Mouse (Mus musculus) frontal cortex, adult 2 months (tissue): ENCODE measurements around the gene Mbd3. TPM values are rescaled to one million over a fixed set of nuclear protein-coding genes. Genes with fewer than 3 reads are reported as not detected.

Experiments
- DNase-seq, 2 experiments: peaks; one replicate each; pipeline ENCODE4 v3.0.0; 2022; ENCODE audit warnings: low spot score in 1 of 2; ENCODE audit errors: extremely low spot score in 1 of 2
- polyA plus RNA-seq: library from polyadenylated mRNA; depleted of rRNA; stranded (reverse); fragments of >200 nt; gene quantifications from 2 replicates; pipeline ENCODE4 v1.2.3, GENCODE M21; 2012

Gene Mbd3
- polyA plus RNA-seq, 1 experiment = 215 TPM

- no peak for DNase-seq
Observed at GRCm38 (mm10) chr10:80398174-80398535, 1.2 kb downstream of the Mbd3 start.

GRCm38 (mm10) chr10:80397524-80398173, 1.7 kb downstream of the Mbd3 start:
- no peak for DNase-seq

- DNase-seq = no peak
Observed at GRCm38 (mm10) chr10:80396822-80397523, 2.4 kb downstream of the Mbd3 start.

- DNase-seq = no peak
Observed at GRCm38 (mm10) chr10:80395025-80395627, 4.2 kb downstream of the Mbd3 start.

GRCm38 (mm10) chr10:80392687-80393086, 6.7 kb downstream of the Mbd3 start:
- DNase-seq = no peak

GRCm38 (mm10) chr10:80390697-80391096, 8.7 kb downstream of the Mbd3 start:
- no peak for DNase-seq

GRCm38 (mm10) chr10:80389185-80389708, 10.1 kb downstream of the Mbd3 start:
- no peak for DNase-seq

- no peak for DNase-seq
Observed at GRCm38 (mm10) chr10:80388731-80389130, 10.6 kb downstream of the Mbd3 start.

- DNase-seq = peak in 1 of 2 experiments; percentile 86
Observed at GRCm38 (mm10) chr10:80387522-80387959, 11.8 kb downstream of the Mbd3 start, which contains the start of gene Mex3d. Mex3d (minus strand) TSS chr10:80387659.

GRCm38 (mm10) chr10:80386735-80387471, 12.4 kb downstream of the Mbd3 start:
- DNase-seq = no peak

- DNase-seq = no peak
Observed at GRCm38 (mm10) chr10:80385811-80386734, 13.3 kb downstream of the Mbd3 start.

- no peak for DNase-seq
Observed at GRCm38 (mm10) chr10:80385310-80385709, 14.0 kb downstream of the Mbd3 start.

GRCm38 (mm10) chr10:80384709-80385108, 14.6 kb downstream of the Mbd3 start:
- no peak for DNase-seq

- DNase-seq = no peak
Observed at GRCm38 (mm10) chr10:80384115-80384639, 15.2 kb downstream of the Mbd3 start.

- DNase-seq = no peak
Observed at GRCm38 (mm10) chr10:80383431-80383830, 15.9 kb downstream of the Mbd3 start.

- no peak for DNase-seq
Observed at GRCm38 (mm10) chr10:80382641-80383365, 16.5 kb downstream of the Mbd3 start.

GRCm38 (mm10) chr10:80377716-80378115, 21.6 kb downstream of the Mbd3 start:
- DNase-seq = no peak

- DNase-seq = peak; percentile 78 to 97
Observed at GRCm38 (mm10) chr10:80376160-80376559, 23.2 kb downstream of the Mbd3 start.

- DNase-seq = peak in 1 of 2 experiments; percentile 90
Observed at GRCm38 (mm10) chr10:80374063-80374462, 25.3 kb downstream of the Mbd3 start.
